Mouse (Mus musculus) testis, adult 2 months (tissue): ENCODE measurements around the gene Scnn1b.

Source experiments
- CTCF ChIP-seq: fragments of 200-500 bp; IDR thresholded peaks from 2 replicates; pipeline ENCODE4 v1.5.1; 2012; ENCODE audit warnings: low read depth, mild to moderate bottlenecking, inconsistent platforms, low read length, moderate library complexity; ENCODE audit not compliant: control insufficient read depth, insufficient read depth, insufficient replicate concordance
- POLR2A ChIP-seq: fragments of 200-500 bp; IDR thresholded peaks from 2 replicates; pipeline ENCODE4 v1.6.1; 2012; ENCODE audit warnings: low read depth, mild to moderate bottlenecking, inconsistent platforms, low read length, moderate library complexity; ENCODE audit not compliant: control insufficient read depth

- TF ChIP-seq POLR2A (no peak), CTCF (no peak)
Measured at GRCm38 (mm10) chr7:121935906-121936794, 71.3 kb downstream of the Scnn1b start.
